Mouse (Mus musculus) olfactory bulb, adult 2 months (tissue): ENCODE results near the gene Klf13.

ENCODE experiments used
- CTCF ChIP-seq: fragments of 200-500 bp; IDR thresholded peaks from 2 replicates; pipeline ENCODE4 v1.5.1; 2012; ENCODE audit warnings: low read depth, mild to moderate bottlenecking, low read length, moderate library complexity; ENCODE audit not compliant: insufficient read depth
- POLR2A ChIP-seq: fragments of 200-500 bp; IDR thresholded peaks from 2 replicates; pipeline ENCODE4 v1.6.1; 2012; ENCODE audit warnings: mild to moderate bottlenecking, low read depth, low read length, moderate library complexity; ENCODE audit not compliant: insufficient read depth

GRCm38 (mm10) chr7:63941050-63941449 is 2.3 kb upstream of the Klf13 start:
- TF ChIP-seq CTCF (no peak), POLR2A (no peak)
